Mouse (Mus musculus) cerebellum, adult 2 months (tissue): Measurements from ENCODE around the gene Ak4.

Experiments
- CTCF ChIP-seq: fragments of 200-500 bp; IDR thresholded peaks from 2 replicates; pipeline ENCODE4 v1.5.1; 2011; ENCODE audit warnings: low read depth, mild to moderate bottlenecking, control low read depth, low read length, moderate library complexity, borderline replicate concordance; ENCODE audit not compliant: insufficient read depth
- POLR2A ChIP-seq: fragments of 200-500 bp; IDR thresholded peaks from 2 replicates; pipeline ENCODE4 v1.6.1; 2011; ENCODE audit warnings: low read length, control low read depth, borderline replicate concordance; ENCODE audit not compliant: insufficient read depth

GRCm38 (mm10) chr4:101491704-101492103 lies 72.6 kb downstream of the Ak4 start:
- no peak for TF ChIP-seq CTCF
- no peak for TF ChIP-seq POLR2A
